Mouse (Mus musculus) splenic B cell, adult 2 months (primary cell): ENCODE measurements around the gene Mta3.
A peak's percentile ranks its signal among the peaks of the same experiment; 100 is the strongest.

Experiments used
- DNase-seq: peaks from one replicate; pipeline ENCODE4 v3.0.0-alpha.2; 2011; ENCODE audit warnings: low read depth, low spot score
- H3K27me3 ChIP-seq: 2 replicates; pipeline ENCODE4 v1.6.1; 2012; ENCODE audit warnings: mild to moderate bottlenecking, low read length, moderate library complexity, mixed read lengths; ENCODE audit not compliant: control insufficient read depth, poor library complexity, insufficient read depth, severe bottlenecking
- H3K36me3 ChIP-seq: 2 replicates; pipeline ENCODE4 v1.6.1; 2012; ENCODE audit warnings: mild to moderate bottlenecking, low read length, moderate library complexity, mixed read lengths; ENCODE audit not compliant: control insufficient read depth, poor library complexity, insufficient read depth, severe bottlenecking

Gene Mta3

DNA sequence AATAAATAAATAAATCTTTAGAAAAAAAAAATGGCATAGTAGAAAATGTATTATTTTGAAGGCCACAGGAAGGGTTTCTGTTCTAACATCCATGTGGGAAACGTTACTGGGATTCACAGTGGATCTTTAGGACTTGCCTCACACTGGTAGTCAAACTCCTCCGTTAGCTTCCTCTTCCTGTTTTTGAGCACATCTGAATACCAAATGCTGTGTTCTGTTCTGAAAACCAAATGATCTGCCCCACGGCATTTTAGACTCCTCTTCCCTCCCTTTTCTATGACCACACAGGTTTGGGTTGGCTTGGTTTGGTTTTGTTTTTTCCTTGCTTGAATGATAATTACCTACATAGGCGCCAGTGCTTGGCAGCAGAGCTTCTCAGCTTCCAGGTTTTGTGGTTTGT is 58.6 kb downstream of the Mta3 start:
- peaks cover 3% of the 10 kb centered on the region for H3K36me3 ChIP-seq
- H3K27me3 ChIP-seq, result no peaks in the 10 kb centered on the region
- peak; percentile 64 for DNase-seq

DNA sequence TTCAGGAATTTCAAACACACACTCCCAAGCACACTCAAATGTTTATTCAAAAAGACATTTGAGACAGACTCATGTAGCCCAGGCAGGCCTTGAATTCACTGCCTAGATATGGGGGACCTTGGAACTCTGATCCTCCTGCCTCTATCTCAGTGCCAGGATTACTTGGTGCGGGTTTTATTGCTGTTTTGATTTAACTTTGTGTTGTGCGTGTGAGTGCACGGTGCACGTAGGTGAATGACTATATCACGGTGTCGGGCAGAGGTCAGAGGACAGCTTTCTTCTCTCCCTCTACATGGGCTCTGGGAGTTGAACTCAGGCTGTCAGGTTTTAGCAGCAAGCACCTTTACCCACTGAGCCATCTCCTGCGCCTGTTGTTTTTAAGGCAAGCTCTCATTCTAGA is 61.1 kb downstream of the Mta3 start:
- H3K36me3 ChIP-seq, result peaks cover 3% of the 10 kb centered on the region
- H3K27me3 ChIP-seq, result no peaks in the 10 kb centered on the region
- DNase-seq, result no peak

DNA sequence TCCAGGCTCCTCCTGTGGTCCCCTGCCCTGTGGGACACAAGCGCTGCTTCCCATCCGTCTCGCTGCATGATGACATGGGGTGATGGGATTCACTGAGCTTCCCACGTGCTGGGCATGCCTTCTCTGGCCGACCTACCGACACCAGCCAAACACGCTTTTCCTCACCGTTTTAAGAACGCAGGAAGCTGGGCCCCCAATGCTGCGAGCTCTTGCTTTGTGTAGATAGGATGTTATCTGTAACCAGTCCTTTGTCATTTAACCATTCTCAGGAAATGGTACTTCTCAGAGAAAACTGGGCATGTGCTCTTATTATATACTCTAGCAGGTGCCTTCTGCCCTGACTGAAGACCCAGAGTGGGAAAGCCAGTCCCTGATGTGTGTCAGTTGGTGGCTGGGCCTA is 62.3 kb downstream of the Mta3 start:
- Histone ChIP-seq H3K27me3 (no peaks in the 10 kb centered on the region), H3K36me3 (peaks cover 3% of the 10 kb centered on the region)
- no peak for DNase-seq

DNA sequence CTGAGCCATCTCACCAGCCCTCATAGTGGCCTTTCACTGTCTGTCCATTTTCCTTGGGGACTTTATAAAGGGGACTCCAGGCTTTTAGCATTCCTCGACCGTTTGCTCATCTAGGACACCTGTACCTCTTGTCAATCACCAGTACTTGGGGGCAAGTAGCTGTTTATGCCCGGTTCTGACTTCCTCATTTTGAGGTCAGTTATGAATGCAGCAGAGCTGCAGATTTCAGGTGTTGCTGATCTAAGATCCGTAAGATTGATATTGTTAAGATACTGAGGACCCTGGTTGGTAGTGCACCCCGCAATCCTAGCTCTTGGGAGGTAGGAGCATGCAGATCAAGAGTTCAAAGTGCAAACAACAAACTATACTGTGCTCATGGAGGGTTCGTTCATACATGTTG is 64.4 kb downstream of the Mta3 start:
- peaks cover 3% of the 10 kb centered on the region for H3K36me3 ChIP-seq
- DNase-seq, result peak; percentile 59
- no peaks in the 10 kb centered on the region for H3K27me3 ChIP-seq

DNA sequence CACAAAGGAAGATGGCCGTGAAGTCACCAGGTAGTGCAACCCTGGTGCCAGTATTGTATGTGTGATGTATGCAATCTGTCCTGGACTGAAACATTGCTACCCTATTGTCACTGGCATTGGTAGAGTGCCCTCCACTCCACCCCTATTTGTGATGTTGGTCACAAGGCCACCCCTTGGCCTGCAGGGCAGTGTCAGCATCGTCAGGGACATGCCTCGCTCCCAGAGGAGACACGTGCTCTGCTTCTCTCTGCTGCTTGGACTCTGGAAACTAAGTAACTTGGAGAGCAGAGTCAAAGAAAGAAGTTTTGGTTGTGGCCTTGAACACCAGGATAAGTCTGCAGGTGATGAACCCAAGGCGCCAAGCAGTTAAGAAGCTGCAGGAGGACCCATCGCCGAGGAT is 65.0 kb downstream of the Mta3 start:
- peaks cover 3% of the 10 kb centered on the region for H3K36me3 ChIP-seq
- no peaks in the 10 kb centered on the region for H3K27me3 ChIP-seq
- no peak for DNase-seq

DNA sequence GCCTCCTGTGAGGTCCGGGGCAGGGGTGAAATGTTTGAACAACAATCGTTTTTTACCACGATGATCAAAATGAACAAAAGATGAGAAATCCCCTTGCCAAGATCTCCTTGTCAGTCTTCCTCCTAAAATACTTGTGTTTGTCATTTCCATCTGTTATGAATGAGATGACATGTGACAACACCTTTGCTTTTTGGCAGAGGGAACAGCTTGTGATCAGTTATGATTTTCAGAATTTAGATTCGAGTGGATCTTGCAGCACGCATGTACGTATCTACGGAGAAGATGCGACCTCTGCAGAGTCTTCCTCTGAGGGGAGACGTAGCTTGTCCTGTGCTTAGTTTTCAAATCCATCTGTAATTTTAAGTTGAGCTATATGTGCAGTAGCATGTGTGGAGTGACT is 66.1 kb downstream of the Mta3 start:
- Histone ChIP-seq H3K27me3 (no peaks in the 10 kb centered on the region), H3K36me3 (peaks cover 4% of the 10 kb centered on the region)
- no peak for DNase-seq

DNA sequence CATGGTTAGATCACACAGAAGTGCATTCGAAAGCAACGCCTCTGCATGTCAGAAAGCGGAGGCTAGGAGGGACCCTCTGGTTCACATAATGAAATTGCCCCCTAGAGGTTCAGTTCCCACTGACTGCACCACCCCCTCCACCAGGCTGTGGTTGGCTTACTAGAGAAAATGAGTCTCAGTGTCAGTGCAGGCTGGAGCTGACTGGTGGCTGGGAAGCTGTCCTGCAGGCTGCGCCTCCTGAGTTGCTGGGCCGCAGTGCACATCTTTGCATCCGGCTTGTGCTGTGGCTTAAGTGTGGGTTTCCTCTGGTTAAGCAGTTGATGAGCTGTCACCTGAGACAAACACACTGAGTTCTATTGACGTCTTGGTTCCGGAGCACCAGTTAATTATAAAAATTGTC is 66.7 kb downstream of the Mta3 start:
- peak; percentile 85 for DNase-seq
- peaks cover 4% of the 10 kb centered on the region for H3K36me3 ChIP-seq
- H3K27me3 ChIP-seq, result no peaks in the 10 kb centered on the region

DNA sequence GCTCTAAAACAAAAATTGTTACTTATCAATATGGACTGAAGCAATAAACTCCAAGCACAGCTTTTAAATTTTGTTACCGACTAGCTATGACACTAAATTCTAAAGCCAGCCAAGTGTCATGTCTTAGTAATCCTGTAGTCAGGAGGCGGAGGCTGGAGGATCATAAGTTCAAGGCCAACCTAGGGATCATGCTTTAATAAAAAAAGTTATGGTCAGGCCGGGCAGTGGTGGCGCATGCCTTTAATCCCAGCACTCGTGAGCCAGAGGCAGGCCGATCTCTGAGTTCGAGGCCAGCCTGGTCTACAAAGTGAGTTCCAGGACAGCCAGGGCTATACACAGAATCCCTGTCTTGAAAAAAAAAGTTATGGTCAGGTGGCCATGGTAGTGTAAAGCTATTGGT is 71.0 kb downstream of the Mta3 start:
- H3K36me3 ChIP-seq, result peaks cover 1% of the 10 kb centered on the region; the same call in 1 of the 2 replicates
- H3K27me3 ChIP-seq, result no peaks in the 10 kb centered on the region
- DNase-seq, result no peak

DNA sequence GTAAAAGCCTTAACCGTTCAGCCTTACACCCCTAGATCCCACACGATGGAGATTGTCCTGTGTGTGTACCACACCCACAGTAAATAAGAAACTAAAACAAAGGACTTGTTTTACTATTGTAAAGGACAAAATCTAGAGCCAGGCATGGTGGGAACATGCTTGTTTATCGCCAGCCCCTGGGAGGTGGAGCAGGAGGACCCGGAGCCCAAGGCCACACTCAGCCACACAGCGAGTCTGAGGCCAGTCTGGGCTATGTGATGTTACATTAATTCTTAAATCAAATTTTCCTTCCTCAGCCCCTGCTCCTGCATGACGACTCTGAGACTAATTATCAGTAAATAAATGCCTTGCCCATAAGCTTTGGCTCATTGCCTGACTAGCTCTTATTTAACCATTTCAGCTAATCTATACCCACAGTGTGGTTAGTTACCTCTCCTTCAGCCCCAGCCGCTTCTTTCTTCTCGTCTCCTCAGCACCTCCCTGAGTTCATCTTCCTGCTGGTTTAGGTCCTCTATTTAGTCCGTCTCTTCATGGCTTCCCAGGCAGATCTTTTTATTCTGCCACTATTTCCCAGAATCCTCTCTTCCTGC is 71.6 kb downstream of the Mta3 start:
- H3K27me3 ChIP-seq, result no peaks in the 10 kb centered on the region

DNA sequence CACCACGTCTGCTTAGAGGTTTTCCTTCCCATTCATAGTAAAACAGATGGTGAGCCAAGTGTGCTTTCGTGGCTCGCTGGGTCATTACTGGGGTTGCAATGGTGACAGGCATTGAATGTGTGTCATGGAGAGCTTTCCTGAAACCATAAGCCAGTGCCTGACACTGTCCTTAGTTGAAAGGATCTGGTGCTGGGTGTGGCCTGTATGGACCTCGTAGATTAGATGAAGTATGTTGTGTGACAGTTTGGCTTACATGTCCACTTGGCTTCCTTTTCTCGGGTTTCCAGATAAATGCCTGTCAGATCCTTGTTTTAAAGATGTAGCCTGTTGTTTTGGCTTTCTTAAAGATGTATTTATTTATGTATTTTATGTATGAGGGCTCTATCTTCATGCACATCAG is 74.3 kb downstream of the Mta3 start:
- no peak for DNase-seq
- Histone ChIP-seq H3K36me3 (peaks cover 1% of the 10 kb centered on the region; the same call in 1 of the 2 replicates), H3K27me3 (no peaks in the 10 kb centered on the region)

More for the DNA sequence above, 71.6 kb downstream of the Mta3 start:
- peaks cover 1% of the 10 kb centered on the region; the same call in 1 of the 2 replicates for H3K36me3 ChIP-seq
- DNase-seq, result no peak

DNA sequence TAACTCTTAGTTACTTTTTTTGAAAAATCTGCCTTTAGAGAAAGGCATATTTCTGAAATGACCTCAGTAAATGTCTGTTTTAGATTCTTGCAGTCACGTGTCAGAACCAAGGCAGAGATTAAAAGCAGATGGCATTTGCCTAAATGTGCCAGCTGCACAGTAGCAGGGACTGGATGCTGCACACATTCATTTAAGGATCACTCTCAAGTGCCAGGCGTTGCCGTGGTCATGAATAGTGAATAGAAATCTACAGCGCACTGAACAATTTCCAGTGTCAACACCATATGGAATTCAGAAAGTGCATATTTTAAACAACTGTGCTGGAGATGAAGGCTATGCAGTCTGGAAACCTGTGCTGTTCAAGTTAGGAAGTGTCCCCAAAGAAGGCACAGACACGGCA is 76.8 kb downstream of the Mta3 start:
- Histone ChIP-seq H3K36me3 (no peaks in the 10 kb centered on the region), H3K27me3 (no peaks in the 10 kb centered on the region)
- no peak for DNase-seq

DNA sequence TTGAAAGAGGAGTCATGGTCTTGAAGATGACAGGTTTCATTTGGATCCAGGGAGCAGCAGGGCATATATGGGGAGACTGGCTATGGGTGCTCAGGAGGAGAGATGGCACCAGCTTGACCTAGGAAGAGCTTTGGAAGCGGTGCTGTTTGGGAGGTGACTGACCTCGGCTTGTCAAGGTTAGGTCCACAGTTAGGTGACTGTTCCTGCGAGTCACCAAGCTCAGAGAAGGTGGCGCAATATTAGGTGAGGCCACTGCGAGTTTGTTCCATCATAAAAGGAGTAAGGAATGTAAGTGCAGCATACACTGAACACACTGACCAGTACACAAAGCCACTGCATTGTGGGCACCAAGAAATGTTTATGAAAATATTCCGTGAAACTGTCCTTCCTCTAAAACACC is 80.5 kb downstream of the Mta3 start:
- Histone ChIP-seq H3K36me3 (peaks cover 4% of the 10 kb centered on the region; the same call in 1 of the 2 replicates), H3K27me3 (no peaks in the 10 kb centered on the region)
- no peak for DNase-seq

DNA sequence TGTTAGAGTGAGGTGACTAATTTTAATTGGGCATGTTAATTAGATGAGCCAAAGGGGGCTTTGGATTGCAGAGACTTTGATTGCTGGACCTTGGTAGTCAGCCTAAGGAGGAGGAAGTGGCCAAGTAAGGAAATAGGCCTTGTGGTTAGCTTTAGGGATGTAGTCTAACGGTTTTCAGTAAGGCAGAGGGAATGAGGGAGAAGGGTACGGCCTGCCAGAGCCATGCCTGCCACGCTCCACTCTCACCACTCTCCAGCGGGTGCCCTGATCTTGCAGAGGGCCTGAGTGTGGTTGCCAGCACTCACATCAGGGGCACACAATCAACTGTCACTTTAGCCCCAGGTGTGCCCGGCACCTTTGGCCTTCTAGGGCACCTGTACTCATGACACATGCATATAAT is 84.2 kb downstream of the Mta3 start:
- Histone ChIP-seq H3K27me3 (no peaks in the 10 kb centered on the region), H3K36me3 (peaks cover 8% of the 10 kb centered on the region; the same call in 1 of the 2 replicates)
- no peak for DNase-seq

DNA sequence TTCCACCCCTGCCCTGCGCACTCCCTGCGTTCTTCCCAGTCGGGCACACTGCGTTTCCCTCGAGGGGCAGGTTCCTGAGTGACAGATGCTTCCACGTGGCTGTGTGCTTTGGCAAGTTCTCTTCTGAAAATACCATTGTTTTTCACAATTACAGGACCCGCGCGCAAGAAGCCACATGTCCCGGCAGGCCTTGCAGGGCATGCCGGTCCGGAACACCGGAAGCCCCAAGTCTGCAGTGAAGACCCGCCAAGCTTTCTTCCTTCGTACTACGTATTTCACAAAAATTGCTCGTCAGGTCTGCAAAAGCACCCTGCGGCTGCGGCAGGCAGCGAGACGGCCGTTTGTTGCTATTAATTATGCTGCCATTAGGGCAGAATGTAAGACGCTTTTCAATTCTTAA is 86.4 kb downstream of the Mta3 start:
- DNase-seq, result no peak
- Histone ChIP-seq H3K27me3 (no peaks in the 10 kb centered on the region), H3K36me3 (peaks cover 15% of the 10 kb centered on the region)

DNA sequence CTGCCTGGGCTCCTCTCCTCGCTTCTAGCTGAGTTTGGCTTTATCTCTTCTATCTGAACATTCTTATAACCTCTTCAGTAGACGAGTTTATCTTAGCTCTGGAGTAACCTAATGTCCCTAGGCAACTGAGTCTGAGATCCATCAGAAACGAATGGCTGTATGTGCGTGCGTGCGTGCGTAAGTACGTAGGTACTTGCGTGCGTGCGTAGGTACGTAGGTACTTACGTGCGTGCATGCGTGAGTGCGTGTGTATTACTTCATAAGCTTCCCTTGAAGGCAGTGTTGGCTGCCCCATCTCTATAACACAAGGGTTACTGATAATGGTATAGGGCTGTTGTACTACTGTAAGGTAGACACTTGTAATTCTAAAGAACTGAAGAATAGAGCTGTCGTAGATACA is 89.2 kb downstream of the Mta3 start:
- DNase-seq, result no peak
- Histone ChIP-seq H3K27me3 (no peaks in the 10 kb centered on the region), H3K36me3 (peaks cover 12% of the 10 kb centered on the region)

DNA sequence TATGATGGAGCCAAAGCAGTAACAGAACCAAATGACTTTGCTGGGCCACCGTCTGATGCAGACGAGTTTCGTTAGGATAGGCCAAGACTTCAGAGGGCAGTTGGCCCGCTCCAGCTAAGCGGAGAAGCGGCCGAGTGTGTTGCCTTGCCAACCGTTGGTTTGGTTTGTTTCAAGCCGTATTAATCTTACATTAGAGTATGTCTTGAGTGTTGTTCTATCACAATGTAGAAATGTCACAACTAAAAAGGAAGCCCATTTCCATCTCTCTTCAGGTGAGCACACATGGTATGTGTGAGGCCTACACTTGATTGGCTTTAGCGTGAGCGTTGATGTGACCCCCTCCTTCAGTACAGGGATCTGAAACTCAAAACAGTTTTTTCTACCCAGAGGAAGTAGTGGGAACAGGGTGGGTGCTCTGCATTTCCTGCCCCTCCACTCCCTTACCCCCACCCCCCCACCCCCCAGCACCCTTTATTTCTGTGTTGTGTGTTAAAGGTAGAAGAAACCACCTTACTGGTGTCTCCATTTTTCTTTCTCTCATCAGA is 93.6 kb downstream of the Mta3 start:
- DNase-seq, result peak; percentile 82
- Histone ChIP-seq H3K36me3 (peaks cover 16% of the 10 kb centered on the region), H3K27me3 (no peaks in the 10 kb centered on the region)
